Mouse (Mus musculus) layer of hippocampus, postnatal 25 days (tissue): ENCODE data around the gene Elovl7. TPM values are rescaled to one million over a fixed set of nuclear protein-coding genes. Genes with fewer than 3 reads are reported as not detected.

Source experiments
- DNase-seq, 2 experiments: peaks; one replicate each; pipeline ENCODE4 v3.0.0; 2022; ENCODE audit warnings: mixed read lengths in 2 of 2, low spot score in 1 of 2; ENCODE audit errors: extremely low spot score in 1 of 2
- total RNA-seq, 2 experiments: library from RNA; stranded (reverse); gene quantifications; 2 replicates each; pipeline ENCODE4 v1.2.3; 2021

The Elovl7 gene
- total RNA-seq, result 10 to 100 TPM; 10.4 to 12.0 TPM

GRCm38 (mm10) chr13:108214081-108214484 lies at the start of gene Elovl7:
Gene Elovl7, plus strand, starts transcription at chr13:108214404.
- DNase-seq, result peak; percentile 58 to 60

GRCm38 (mm10) chr13:108164621-108165020 lies 49.6 kb upstream of the Elovl7 start:
- DNase-seq, result no peak

- no peak for DNase-seq
Measured at GRCm38 (mm10) chr13:108170002-108170401, 44.2 kb upstream of the Elovl7 start.

GRCm38 (mm10) chr13:108170511-108170910 lies 43.7 kb upstream of the Elovl7 start:
- DNase-seq, result no peak

GRCm38 (mm10) chr13:108179618-108180017 lies 34.6 kb upstream of the Elovl7 start:
- no peak for DNase-seq

- no peak for DNase-seq
Measured at GRCm38 (mm10) chr13:108180821-108181220, 33.4 kb upstream of the Elovl7 start.

- DNase-seq, result no peak
Measured at GRCm38 (mm10) chr13:108184743-108185255, 29.4 kb upstream of the Elovl7 start.

GRCm38 (mm10) chr13:108185530-108185929 lies 28.7 kb upstream of the Elovl7 start:
- no peak for DNase-seq

GRCm38 (mm10) chr13:108187994-108188393 lies 26.2 kb upstream of the Elovl7 start:
- DNase-seq, result no peak

- DNase-seq, result peak; percentile 33 to 59
Measured at GRCm38 (mm10) chr13:108191074-108191720, 23.0 kb upstream of the Elovl7 start.

GRCm38 (mm10) chr13:108195474-108195873 lies 18.7 kb upstream of the Elovl7 start:
- no peak for DNase-seq

GRCm38 (mm10) chr13:108204857-108205256 lies 9.3 kb upstream of the Elovl7 start:
- DNase-seq, result no peak

GRCm38 (mm10) chr13:108207447-108207846 lies 6.8 kb upstream of the Elovl7 start:
- no peak for DNase-seq

- no peak for DNase-seq
Measured at GRCm38 (mm10) chr13:108208090-108208489, 6.1 kb upstream of the Elovl7 start.

GRCm38 (mm10) chr13:108210960-108211359 lies 3.2 kb upstream of the Elovl7 start:
- DNase-seq, result no peak

GRCm38 (mm10) chr13:108212397-108213018 lies 1.7 kb upstream of the Elovl7 start:
- DNase-seq, result no peak

- DNase-seq, result peak; percentile 12 to 19
Measured at GRCm38 (mm10) chr13:108214485-108215107, 392 bp downstream of the Elovl7 start.

GRCm38 (mm10) chr13:108215231-108215780 lies 1.1 kb downstream of the Elovl7 start:
- no peak for DNase-seq

GRCm38 (mm10) chr13:108219773-108220172 lies 5.6 kb downstream of the Elovl7 start:
- no peak for DNase-seq

GRCm38 (mm10) chr13:108229191-108229590 lies 15.0 kb downstream of the Elovl7 start:
- DNase-seq, result no peak
